Mouse (Mus musculus) thymus, adult 2 months (tissue): Measurements from ENCODE around the gene Zdhhc6.

ENCODE experiments used
- CTCF ChIP-seq: fragments of 200-500 bp; IDR thresholded peaks from 2 replicates; pipeline ENCODE4 v1.5.1; 2012; ENCODE audit warnings: mild to moderate bottlenecking, control low read depth, low read length, moderate library complexity, borderline replicate concordance; ENCODE audit not compliant: control insufficient read depth, poor library complexity, insufficient read depth; ENCODE audit errors: extremely low read depth
- POLR2A ChIP-seq: fragments of 200-500 bp; IDR thresholded peaks from 2 replicates; pipeline ENCODE4 v1.6.1; 2012; ENCODE audit warnings: mild to moderate bottlenecking, low read length, control low read depth, moderate library complexity; ENCODE audit not compliant: control insufficient read depth, poor library complexity, insufficient read depth; ENCODE audit errors: extremely low read depth

GRCm38 (mm10) chr19:55276100-55276499 lies 39.7 kb downstream of the Zdhhc6 start:
- no peak for TF ChIP-seq POLR2A
- no peak for TF ChIP-seq CTCF
